Mouse (Mus musculus): Measurements from ENCODE around the gene Capg. TPM values are rescaled to one million over a fixed set of nuclear protein-coding genes. Genes with fewer than 3 reads are reported as not detected.
"Not testable (repeated sequence)": the region's sequence is repeated elsewhere in the genome, so short reads cannot be mapped to it uniquely, and the experiment has no call there.

Gene Capg
- total RNA-seq, 2 experiments from 2014 or later = 25.5 to 42.7 TPM

DNA sequence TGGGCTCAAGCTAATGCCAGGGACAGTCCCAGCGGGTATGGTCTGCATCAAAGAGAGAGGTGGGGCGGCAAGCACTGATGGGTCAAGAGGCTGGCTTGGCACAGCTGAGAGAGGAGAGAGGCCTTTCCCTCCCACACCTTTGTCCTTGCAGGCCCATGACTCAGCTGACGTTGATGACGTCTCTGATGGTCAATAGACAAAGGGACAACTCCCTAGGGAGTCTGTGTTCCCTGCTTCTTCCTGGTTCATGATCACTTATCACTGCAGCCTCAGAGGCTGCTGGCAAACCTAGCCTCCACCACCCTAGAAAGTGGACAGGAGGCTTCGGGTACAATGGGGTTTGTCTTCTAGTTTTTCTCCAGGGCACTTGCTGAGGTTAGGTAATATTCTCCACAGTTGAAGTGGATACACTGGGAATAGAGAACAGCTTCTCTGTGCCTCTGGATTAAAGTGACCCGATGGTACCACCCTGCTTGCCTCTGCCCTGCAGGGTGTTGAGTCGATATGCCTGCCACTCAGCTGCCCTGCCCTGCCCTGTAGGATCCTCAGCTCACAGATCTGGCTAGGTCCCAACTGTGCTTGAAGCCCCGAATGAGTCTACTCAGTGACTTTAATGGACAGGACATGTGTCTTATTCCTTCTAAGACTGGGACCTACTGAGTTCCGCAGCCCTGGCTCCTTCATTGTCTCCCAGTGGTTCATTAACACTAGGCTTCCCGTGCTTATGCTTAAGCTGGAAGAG is 15.6 kb upstream of the Capg start:
- no peak for ATAC-seq (replicated peaks; ENCODE audit: poor library complexity)

- no peak for ATAC-seq (replicated peaks; ENCODE audit: poor library complexity)
Observed at GRCm38 (mm10) chr6:72532580-72532979, 11.6 kb upstream of the Capg start.

GRCm38 (mm10) chr6:72533555-72533954 is 10.6 kb upstream of the Capg start:
- ATAC-seq (replicated peaks; ENCODE audit: poor library complexity) = not testable (repeated sequence)

- ATAC-seq (replicated peaks; ENCODE audit: poor library complexity) = peak; percentile 66
Observed at GRCm38 (mm10) chr6:72534035-72534809, 10.0 kb upstream of the Capg start.

DNA sequence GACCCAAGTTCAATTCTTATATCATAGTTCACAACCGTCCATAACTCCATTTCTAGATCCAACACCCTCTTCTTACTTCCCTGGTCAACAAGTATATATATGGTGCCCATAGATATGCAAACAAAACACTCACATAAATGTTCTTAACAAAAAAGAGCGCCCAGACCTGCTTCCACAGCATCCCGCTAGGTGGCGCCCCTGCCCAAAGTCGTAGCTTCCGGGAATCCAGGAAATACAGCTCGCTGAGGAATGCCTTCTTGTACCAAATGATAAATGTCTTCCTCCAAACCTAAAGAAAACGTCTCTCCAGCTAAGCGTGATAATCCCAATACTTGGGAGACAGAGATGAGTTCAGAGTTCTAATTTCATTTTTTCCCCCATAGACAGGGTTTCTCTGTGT is 9.0 kb upstream of the Capg start:
- ATAC-seq (replicated peaks; ENCODE audit: poor library complexity) = peak; percentile 60

DNA sequence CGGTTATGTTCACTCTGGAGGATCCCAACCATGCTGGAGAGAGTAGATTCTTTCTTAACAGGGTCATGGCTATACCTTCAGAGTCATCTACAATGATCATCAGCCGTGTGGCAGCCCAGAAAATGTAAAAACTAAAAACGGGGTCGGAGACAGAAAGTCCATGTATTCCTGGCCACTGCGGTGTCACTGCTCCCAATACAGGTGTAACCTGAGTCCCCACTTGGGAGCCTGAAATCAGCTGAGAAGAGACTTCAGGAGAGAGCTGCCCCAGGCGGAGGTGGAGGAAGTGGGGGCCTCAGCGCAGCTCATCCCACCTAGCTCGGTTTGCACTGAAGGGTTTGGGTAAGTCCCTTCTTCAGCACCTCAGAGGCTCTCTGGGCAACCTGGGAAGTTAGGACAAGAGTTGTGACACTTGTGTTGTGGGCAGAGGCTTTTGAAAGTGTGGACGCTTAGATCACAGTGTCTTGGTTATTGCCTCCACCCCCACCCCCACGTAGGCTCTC is 6.1 kb upstream of the Capg start:
- ATAC-seq (replicated peaks; ENCODE audit: poor library complexity) = no peak

GRCm38 (mm10) chr6:72538562-72539031 is 5.6 kb upstream of the Capg start:
- ATAC-seq (replicated peaks; ENCODE audit: poor library complexity) = peak; percentile 91

GRCm38 (mm10) chr6:72543265-72543850 is 833 bp upstream of the Capg start:
- ATAC-seq (replicated peaks; ENCODE audit: poor library complexity) = no peak

DNA sequence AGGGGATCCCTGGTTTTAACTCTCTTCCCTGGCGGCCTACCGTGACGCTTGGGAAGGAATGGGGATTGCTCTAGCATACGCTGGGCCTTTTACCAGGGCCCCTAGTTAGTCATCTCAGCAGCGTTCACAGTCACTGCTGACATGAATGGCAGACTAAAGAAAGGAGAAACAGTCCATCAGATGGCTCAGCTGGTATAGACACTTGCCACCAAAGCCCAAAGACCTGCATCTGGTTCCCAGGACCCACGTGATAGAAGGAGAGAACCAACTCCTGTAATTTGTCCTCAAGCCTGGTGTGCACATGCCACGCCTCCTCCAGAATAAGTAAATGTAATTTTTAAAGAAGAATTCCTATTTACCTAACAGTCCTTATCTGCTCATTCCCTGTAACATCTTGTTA is 1.2 kb downstream of the Capg start:
- ATAC-seq (replicated peaks; ENCODE audit: poor library complexity) = no peak

GRCm38 (mm10) chr6:72547121-72547520 is 2.9 kb downstream of the Capg start:
- no peak for ATAC-seq (replicated peaks; ENCODE audit: poor library complexity)

DNA sequence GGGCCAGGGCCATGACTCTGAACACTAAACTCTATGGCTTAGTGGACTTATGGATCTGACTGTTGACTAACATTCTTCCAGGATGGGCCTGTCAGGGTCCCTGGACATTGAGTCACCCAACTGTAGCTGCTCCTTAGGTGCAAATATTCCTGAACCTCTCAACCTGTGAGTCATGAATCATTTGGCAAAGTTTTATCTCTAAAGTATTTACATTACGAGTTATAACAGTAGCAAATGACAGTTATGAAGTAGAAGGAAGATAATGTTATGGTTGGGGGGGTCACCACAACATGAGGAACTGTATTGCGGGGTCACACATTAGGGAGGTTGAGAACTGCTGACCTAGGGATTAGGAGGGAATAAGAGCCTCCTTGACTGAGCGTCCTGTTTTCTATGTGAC is 3.7 kb downstream of the Capg start:
- ATAC-seq (replicated peaks; ENCODE audit: poor library complexity) = no peak

DNA sequence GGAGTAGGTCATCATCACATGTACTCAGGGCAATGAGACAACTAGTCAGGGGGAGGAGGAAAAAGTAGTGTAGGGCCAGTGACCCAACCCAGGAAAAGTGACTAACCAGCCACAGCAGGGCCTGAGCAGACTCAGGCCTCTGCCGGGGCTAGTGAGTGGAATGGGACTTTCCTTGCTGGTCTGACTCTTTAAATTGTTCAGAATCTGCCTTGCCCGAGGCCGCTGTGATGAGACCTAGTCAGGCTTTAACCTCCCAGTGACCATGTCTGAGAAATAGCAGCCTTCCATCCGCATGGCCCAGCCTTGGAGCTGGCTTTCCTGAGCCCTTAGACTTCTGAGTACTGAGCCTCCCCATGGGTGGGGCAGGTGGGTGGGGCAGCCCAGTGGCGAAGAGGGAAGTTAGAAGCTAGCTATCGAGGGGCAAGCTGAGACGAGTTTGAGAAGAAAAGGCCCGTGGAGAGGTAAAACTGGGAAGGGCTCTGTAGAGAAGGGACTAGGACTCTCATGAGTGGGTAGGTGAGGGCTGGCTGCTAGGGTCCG is 4.9 kb downstream of the Capg start:
- ATAC-seq (replicated peaks; ENCODE audit: poor library complexity) = peak; percentile 45

- no peak for ATAC-seq (replicated peaks; ENCODE audit: poor library complexity)
Observed at GRCm38 (mm10) chr6:72550025-72550424, 5.8 kb downstream of the Capg start.

GRCm38 (mm10) chr6:72550503-72551100 is 6.4 kb downstream of the Capg start:
- ATAC-seq (replicated peaks; ENCODE audit: poor library complexity) = peak; percentile 45

GRCm38 (mm10) chr6:72552171-72553078 is 8.2 kb downstream of the Capg start:
- peak; percentile 68 for ATAC-seq (replicated peaks; ENCODE audit: poor library complexity)

DNA sequence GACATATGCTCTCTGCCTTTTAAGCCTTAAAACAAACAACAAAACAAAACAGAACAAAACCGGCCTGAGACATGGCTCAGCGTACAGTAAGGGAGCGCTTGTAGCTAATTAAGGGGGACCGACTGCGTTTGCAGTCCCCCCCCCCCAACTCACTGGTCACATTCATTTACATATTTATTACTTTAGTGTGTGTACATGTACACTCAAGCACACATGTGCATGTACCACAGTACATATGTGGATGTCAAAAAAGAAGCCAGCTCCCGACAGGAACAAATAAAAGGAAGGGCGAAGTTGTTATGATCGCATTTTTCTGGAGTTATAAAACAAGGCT is 8.9 kb downstream of the Capg start:
- no peak for ATAC-seq (replicated peaks; ENCODE audit: poor library complexity)

DNA sequence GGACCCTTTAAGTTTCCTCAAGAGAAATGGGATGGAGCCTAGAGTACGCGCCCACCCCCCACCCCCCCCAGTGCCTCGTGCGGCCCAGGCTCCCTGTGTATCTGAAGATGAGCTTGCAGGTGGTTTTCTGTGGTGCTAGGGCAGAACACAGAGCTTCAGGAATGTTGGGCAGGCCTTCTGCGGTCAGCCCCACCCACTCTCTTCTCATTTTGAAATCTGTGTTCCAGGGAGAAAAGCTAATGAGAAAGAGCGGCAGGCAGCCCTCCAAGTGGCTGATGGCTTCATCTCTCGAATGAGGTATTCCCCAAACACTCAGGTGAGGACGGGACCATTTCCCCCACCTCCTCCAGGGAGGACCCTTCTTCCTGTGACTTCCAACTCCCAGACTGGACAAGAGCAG is 16.6 kb downstream of the Capg start:
- no peak for ATAC-seq (replicated peaks; ENCODE audit: poor library complexity)

- ATAC-seq (replicated peaks; ENCODE audit: poor library complexity) = no peak
Observed at GRCm38 (mm10) chr6:72562486-72562885, 18.3 kb downstream of the Capg start.

GRCm38 (mm10) chr6:72562894-72563293 is 18.7 kb downstream of the Capg start:
- no peak for ATAC-seq (replicated peaks; ENCODE audit: poor library complexity)

DNA sequence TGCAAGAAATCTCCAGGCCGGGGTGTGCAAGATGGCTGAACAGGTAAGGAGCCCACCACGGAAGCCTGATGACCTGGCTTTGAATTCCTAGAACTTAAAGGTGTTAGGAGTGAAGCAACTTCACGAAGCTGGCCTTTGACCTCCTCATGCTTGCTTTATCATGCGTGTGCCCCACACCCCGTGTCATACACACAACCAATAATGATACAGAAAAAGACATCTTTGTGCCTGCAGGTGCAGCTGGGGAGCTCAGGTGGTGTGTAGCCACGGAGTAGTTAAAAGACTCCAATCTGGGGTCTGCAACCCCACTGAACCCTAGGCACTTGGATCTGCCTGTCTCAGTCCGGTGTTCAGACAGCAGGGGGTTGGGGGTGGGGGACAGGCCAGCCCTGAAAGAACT is 21.3 kb downstream of the Capg start:
- ATAC-seq (replicated peaks; ENCODE audit: poor library complexity) = no peak
